Mouse (Mus musculus) embryo, embryonic 10.5 days (tissue): Measurements from ENCODE around the gene Rhox9.
"Not testable (repeated sequence)": the region's sequence is repeated elsewhere in the genome, so short reads cannot be mapped to it uniquely, and the experiment has no call there.

Experiments
- DNase-seq: peaks from one replicate; pipeline ENCODE4 v3.0.0-alpha.2; 2015; ENCODE audit warnings: low spot score

The Rhox9 gene

DNA sequence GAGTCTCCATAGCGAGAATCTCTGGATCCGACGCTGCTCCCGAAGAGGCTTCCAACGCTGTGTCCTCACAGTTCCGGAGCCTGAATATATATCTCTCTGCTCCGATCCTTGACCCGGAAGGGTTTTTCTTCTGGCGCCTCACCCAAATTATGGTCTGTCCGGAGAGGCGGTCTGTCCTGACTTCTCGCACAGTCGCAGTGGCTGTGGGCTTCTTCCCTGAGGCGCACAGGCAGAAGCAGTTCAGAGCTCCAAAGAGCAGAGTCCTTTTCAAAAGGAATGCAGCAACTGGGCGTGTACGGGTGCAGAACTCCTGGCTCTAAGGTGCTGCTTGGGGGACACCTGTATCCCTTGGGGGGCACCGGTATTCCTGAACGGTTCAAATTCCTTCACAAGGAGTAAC, at the start of gene Rhox9:
Gene Rhox9, minus strand, starts transcription at position 101 of the 400 bp plus-strand sequence.
- DNase-seq, result not testable (repeated sequence)

DNA sequence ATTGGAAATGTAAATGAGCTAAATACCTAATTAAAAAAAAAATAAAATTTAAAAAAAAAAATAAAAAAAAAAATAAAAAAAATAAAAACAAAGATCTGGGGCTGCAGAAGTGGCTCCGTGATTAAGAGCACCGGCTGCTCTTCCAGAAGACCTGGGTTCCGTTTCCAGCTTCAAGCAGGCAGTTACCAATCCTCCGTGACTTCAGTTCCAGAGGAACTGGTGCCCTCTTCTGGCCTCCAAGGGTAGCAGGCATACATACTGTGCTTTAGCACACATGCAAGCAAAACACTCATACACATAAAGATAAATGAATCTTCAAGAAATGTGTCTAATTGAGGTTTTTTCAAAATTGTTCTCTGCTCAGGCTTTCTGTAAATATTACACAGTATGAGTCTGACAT, 14.7 kb upstream of the Rhox9 start:
- DNase-seq, result no peak

- DNase-seq, result peak; percentile 16
Measured at GRCm38 (mm10) chrX:37908581-37908980, 7.0 kb upstream of the Rhox9 start.

GRCm38 (mm10) chrX:37903727-37904126, 2.2 kb upstream of the Rhox9 start:
- DNase-seq, result peak; percentile 30

DNA sequence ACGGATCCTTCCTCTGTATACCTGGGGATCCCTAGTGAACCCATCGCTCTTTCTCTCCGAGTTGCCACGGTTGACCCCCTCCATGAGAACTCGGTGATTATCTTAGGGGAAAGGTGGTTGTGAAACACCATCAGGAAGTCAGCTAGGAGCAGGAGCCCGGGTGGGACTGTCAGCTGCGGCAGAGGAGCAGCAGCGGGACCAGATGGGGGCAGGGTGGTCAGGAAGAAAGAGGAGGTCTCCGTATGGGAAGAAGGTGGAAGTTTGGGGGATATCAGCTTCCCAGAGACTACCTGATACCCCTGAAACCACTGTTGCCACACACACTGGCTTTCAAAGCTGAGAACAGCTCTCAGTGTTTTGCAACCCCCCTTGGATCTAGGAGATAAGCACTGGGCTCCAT, 4.4 kb downstream of the Rhox9 start, which contains the start of gene Rhox7b:
Gene Rhox7b, minus strand, starts transcription at position 101 of the 400 bp plus-strand sequence.
- not testable (repeated sequence) for DNase-seq

GRCm38 (mm10) chrX:37878844-37879243, 22.7 kb downstream of the Rhox9 start, which contains the start of gene Rhox8:
TSS of gene Rhox8 (minus strand) at chrX:37878944.
- DNase-seq, result no peak

DNA sequence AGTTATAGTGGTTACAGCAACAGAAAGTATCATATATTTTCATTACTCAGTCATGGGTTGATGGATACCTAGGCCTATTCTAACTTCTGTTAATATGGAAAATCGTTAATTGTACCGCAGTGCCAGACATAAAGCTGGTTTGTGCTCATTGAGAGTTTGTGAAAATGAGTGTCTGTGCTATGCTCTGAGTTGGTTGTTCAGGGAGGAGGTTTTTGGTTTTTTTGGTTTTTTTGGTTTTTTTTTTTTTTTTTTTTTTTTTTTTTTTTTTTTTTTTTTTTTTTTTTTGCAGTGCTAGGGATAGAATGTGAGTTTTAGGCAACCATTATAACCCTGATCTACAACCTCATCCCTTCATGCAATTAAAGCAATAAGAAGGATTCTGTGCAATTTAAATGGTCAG, 29.9 kb downstream of the Rhox9 start:
- DNase-seq, result no peak
